Mouse (Mus musculus) liver, embryonic 16.5 days (tissue): ENCODE measurements around the gene Mucl3. TPM values are rescaled to one million over a fixed set of nuclear protein-coding genes. Genes with fewer than 3 reads are reported as not detected.

ENCODE experiments used
- ATAC-seq: fragments of 200-750 bp; cut with Nextera tagmentation; 2 replicates; pipeline ENCODE4 v1.8.0; 2017; ENCODE audit warnings: low read depth, mild to moderate bottlenecking, moderate number of reproducible peaks, moderate library complexity
- H3K27ac ChIP-seq: fragments of 300-500 bp; sonication (generic); 2 replicates; pipeline ENCODE4 v1.5.1; 2014; ENCODE audit warnings: mild to moderate bottlenecking, low read length
- H3K27me3 ChIP-seq: fragments of 300-500 bp; sonication (generic); 2 replicates; pipeline ENCODE4 v1.6.1; 2014; ENCODE audit warnings: low read depth, low read length, mixed read lengths; ENCODE audit not compliant: control insufficient read depth, insufficient read depth
- H3K36me3 ChIP-seq: fragments of 300-500 bp; sonication (generic); 2 replicates; pipeline ENCODE4 v1.6.1; 2014; ENCODE audit warnings: mild to moderate bottlenecking; ENCODE audit not compliant: control insufficient read depth, insufficient read depth
- H3K4me1 ChIP-seq: fragments of 300-500 bp; sonication (generic); 2 replicates; pipeline ENCODE4 v1.6.1; 2014; ENCODE audit warnings: low read depth, low read length, mixed read lengths; ENCODE audit not compliant: control insufficient read depth
- H3K4me2 ChIP-seq: fragments of 300-500 bp; sonication (generic); 2 replicates; pipeline ENCODE4 v1.6.1; 2014; ENCODE audit warnings: low read depth, low read length, mixed read lengths
- H3K4me3 ChIP-seq: fragments of 300-500 bp; sonication (generic); 2 replicates; pipeline ENCODE4 v1.5.1; 2014; ENCODE audit warnings: low read depth, mild to moderate bottlenecking, low read length
- H3K9ac ChIP-seq: fragments of 300-500 bp; sonication (generic); 2 replicates; pipeline ENCODE4 v1.6.1; 2014; ENCODE audit warnings: low read depth, low read length
- H3K9me3 ChIP-seq: fragments of 300-500 bp; sonication (generic); replicated peaks from 2 replicates; pipeline ENCODE4 v1.6.1; 2016; ENCODE audit warnings: low read length; ENCODE audit not compliant: control insufficient read depth
- WGBS: fragments of 180-500 bp; shearing (Covaris S2); extraction: QIAGEN DNeasy Blood & Tissue Kit; methylation state at CpG from one replicate; pipeline ENCODE4 v1.1.7; 2014; ENCODE audit not compliant: insufficient replicate concordance; 5-methylcytosine and 5-hydroxymethylcytosine counted together
- polyA plus RNA-seq: library from polyadenylated mRNA; unstranded; fragments of >200 nt; fragmentation: Nextera tagmentation; extraction: Ambion mirVana; gene quantifications from 2 replicates; pipeline ENCODE4 v1.2.1, GENCODE M21; 2015

Mucl3 gene
- polyA plus RNA-seq, 1 experiment from 2014 or later = not detected

DNA sequence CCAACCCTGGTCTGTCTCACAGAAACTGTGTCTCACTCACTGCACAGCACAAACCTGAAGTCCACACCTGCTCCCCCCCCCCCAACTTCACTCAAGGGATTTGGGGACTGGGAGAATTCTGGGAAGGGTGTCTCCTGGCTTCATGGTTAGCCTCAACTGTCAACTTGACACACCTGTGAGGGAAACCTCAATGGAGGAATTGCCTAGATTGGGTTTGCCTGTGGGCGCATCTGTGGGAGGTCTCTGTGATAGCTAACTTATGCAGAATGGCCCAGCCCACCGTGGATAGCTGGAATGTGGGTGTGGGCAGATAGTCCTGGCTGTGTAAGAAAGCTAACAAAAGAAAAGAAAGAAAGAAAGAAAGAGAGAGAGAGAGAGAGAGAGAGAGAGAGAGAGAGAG lies 42.2 kb downstream of the Mucl3 start, which contains the start of gene Sfta2:
Gene Sfta2, plus strand, starts transcription at position 301 of the 400 bp plus-strand sequence.
- H3K9ac ChIP-seq = no peak within 1 kb of the TSS
- H3K4me2 ChIP-seq = no peak within 1 kb of the TSS
- no peaks in the 10 kb centered on the region for H3K4me1 ChIP-seq
- no peak within 1 kb of the TSS for H3K4me3 ChIP-seq
- 52% methylated on average over 2 of the region's 2 CpGs for WGBS
- H3K9me3 ChIP-seq = no peaks in the 10 kb centered on the region
- H3K27ac ChIP-seq = no peak within 1 kb of the TSS
- H3K36me3 ChIP-seq = no peaks in the 10 kb centered on the region
- ATAC-seq = no peak
- H3K27me3 ChIP-seq = no peaks in the 10 kb centered on the region

DNA sequence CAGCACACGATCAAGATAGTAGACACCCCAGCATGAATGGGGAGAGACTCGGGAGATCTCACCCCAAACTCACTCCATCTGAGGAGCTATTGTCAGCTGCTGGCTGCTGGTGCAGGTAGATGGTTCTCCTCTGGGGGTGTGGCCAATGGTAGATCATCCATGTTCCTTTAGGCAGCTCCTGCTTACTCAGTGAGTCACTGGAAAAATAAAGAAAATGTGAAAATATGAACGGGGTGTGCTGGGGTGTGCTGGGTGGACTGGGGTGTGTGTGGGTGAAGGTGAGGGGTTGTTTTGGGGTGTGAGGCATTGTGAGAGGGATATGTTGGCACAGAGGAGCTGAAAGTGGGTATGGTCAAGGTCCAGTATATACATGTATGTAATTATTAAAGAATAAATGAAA lies 46.1 kb downstream of the Mucl3 start:
- H3K9me3 ChIP-seq = no peaks in the 10 kb centered on the region
- no peak for ATAC-seq
- 73% methylated on average over 3 of the region's 3 CpGs for WGBS
- no peak overlapping the region for H3K4me2 ChIP-seq
- no peaks in the 10 kb centered on the region for H3K4me1 ChIP-seq
- no peaks in the 10 kb centered on the region for H3K36me3 ChIP-seq
- no peak overlapping the region for H3K27ac ChIP-seq
- H3K27me3 ChIP-seq = no peaks in the 10 kb centered on the region
- no peak overlapping the region for H3K4me3 ChIP-seq
- H3K9ac ChIP-seq = no peak overlapping the region

DNA sequence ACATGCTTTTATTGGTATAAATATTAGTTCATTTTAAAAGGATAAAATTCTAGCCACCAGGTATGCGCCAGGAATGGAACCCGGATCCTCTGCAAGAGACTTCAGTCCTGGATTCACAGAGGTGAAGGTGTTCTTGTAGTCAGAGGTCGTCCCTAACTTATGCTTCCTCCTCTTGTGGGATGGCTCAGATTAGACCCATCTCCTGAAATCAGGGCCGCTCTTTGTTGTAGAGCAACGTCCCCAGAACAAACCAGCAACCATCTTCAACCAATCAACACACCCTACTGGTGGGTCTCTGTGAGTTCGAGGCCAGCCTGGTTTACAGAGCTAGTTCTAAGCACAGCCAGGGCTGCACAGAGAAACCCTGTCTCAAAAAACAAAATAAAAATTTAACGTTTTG lies 49.0 kb downstream of the Mucl3 start:
- Histone ChIP-seq H3K27ac (no peak overlapping the region), H3K9me3 (no peaks in the 10 kb centered on the region), H3K9ac (no peak overlapping the region), H3K36me3 (no peaks in the 10 kb centered on the region), H3K4me2 (no peak overlapping the region), H3K4me1 (no peaks in the 10 kb centered on the region), H3K4me3 (no peak overlapping the region), H3K27me3 (no peaks in the 10 kb centered on the region)
- WGBS = 60% methylated on average over 7 of the region's 7 CpGs
- ATAC-seq = no peak

GRCm38 (mm10) chr17:35593786-35594185 lies 49.7 kb downstream of the Mucl3 start:
- no peaks in the 10 kb centered on the region for H3K36me3 ChIP-seq
- H3K4me3 ChIP-seq = no peak overlapping the region
- H3K4me2 ChIP-seq = no peak overlapping the region
- no peak overlapping the region for H3K9ac ChIP-seq
- no peaks in the 10 kb centered on the region for H3K9me3 ChIP-seq
- no peaks in the 10 kb centered on the region for H3K4me1 ChIP-seq
- H3K27ac ChIP-seq = no peak overlapping the region
- no peak for ATAC-seq
- WGBS = 20% methylated on average over 4 of the region's 4 CpGs
- no peaks in the 10 kb centered on the region for H3K27me3 ChIP-seq

DNA sequence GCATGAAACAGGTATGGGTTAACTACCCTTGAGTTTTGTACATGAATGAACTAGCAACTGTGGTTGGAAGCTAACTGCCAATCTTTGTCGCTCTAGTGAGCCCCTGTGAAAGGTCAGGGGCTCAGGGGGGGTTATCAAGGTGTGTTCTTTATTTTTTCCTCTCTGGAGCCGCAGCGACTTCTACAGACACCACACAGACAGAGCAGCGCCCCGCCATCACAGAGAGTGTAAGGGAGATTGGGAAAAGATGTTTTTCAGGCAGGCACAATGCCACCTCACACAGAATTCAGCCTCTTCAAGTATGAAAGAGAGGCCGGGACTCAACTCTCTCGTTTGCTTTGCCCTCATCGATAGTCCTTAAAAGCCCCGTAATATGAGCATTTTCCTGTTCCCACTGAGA lies 51.4 kb downstream of the Mucl3 start:
- no peak for ATAC-seq

DNA sequence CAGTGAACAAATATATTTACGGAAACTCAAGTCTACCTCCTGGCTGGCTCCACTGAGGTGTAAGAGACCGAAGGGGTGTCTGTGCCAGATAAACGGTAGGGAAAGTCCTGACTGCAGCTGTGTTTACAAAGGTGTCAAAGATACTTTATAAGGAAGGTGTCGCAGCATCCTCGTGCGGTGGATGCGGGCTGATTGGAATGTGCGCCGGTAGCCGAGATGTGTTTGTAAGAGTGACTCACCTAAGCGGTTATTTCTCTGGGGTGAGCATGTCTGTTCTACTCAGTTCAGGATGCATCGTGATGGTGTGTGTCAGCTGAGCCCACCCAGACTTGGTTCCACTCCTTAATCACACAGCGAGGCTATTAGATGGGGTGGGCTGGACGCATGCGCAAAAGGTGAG lies 51.8 kb downstream of the Mucl3 start:
- WGBS = 84% methylated on average over 15 of the region's 15 CpGs
- H3K4me2 ChIP-seq = no peak overlapping the region
- H3K4me1 ChIP-seq = no peaks in the 10 kb centered on the region
- H3K4me3 ChIP-seq = no peak overlapping the region
- no peak for ATAC-seq
- H3K27me3 ChIP-seq = no peaks in the 10 kb centered on the region
- H3K9me3 ChIP-seq = no peaks in the 10 kb centered on the region
- H3K9ac ChIP-seq = no peak overlapping the region
- H3K27ac ChIP-seq = no peak overlapping the region
- no peaks in the 10 kb centered on the region for H3K36me3 ChIP-seq

More for the DNA sequence above, 51.4 kb downstream of the Mucl3 start:
- Histone ChIP-seq H3K27me3 (no peaks in the 10 kb centered on the region), H3K4me2 (no peak overlapping the region), H3K36me3 (no peaks in the 10 kb centered on the region), H3K9ac (no peak overlapping the region), H3K9me3 (no peaks in the 10 kb centered on the region), H3K4me1 (no peaks in the 10 kb centered on the region), H3K27ac (no peak overlapping the region), H3K4me3 (no peak overlapping the region)
- 72% methylated on average over 9 of the region's 9 CpGs for WGBS

GRCm38 (mm10) chr17:35591219-35591578 lies 52.3 kb downstream of the Mucl3 start:
- no peak overlapping the region for H3K4me3 ChIP-seq
- no peak overlapping the region for H3K4me2 ChIP-seq
- WGBS = 87% methylated on average over 7 of the region's 7 CpGs
- H3K4me1 ChIP-seq = no peaks in the 10 kb centered on the region
- H3K27me3 ChIP-seq = no peaks in the 10 kb centered on the region
- no peak overlapping the region for H3K27ac ChIP-seq
- no peaks in the 10 kb centered on the region for H3K9me3 ChIP-seq
- H3K9ac ChIP-seq = no peak overlapping the region
- no peaks in the 10 kb centered on the region for H3K36me3 ChIP-seq
- ATAC-seq = no peak

DNA sequence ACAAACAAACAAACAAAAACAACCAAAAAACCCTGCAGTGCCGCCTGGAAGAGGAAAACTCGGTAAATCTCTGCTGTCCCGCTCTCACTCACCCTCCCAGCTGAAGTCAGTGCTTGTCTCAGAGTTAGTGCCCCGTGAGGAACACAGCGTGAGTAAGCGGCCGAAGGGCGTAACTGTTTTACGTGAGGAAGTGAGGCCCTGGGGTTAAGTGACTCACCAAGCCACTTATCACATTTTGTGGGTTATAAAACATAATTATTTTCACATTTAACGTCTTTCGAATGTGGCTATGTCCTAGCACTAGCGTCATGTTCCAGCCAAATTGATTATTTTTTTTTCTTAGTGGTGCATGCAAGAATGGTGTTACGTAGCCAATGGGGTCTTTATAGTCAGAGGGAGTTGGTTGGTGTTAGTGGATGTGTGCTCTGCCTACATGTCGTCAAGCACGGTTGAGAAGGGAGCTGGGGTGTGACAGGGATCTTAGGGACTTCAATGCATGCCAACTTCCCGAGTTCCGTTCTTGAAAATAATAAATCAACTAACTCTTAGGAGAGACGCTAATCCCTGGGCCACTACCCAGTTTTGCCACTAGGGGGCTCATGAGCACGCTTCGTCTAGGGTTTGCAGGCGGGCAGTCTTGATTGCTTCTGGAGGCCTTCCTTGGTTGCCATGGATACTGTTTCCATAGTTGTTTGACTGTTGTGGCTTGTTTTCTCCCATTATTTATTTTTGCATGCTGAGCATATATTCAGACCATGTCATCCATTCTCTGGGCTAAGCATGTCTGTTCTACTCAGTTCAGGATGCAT lies 52.9 kb downstream of the Mucl3 start:
- WGBS = 42% methylated on average over 21 of the region's 21 CpGs
- H3K27ac ChIP-seq = no peak overlapping the region
- no peak overlapping the region for H3K9ac ChIP-seq
- H3K36me3 ChIP-seq = no peaks in the 10 kb centered on the region
- H3K27me3 ChIP-seq = no peaks in the 10 kb centered on the region
- no peaks in the 10 kb centered on the region for H3K9me3 ChIP-seq
- no peak for ATAC-seq
- no peaks in the 10 kb centered on the region for H3K4me1 ChIP-seq
- H3K4me2 ChIP-seq = no peak overlapping the region
- H3K4me3 ChIP-seq = no peak overlapping the region

DNA sequence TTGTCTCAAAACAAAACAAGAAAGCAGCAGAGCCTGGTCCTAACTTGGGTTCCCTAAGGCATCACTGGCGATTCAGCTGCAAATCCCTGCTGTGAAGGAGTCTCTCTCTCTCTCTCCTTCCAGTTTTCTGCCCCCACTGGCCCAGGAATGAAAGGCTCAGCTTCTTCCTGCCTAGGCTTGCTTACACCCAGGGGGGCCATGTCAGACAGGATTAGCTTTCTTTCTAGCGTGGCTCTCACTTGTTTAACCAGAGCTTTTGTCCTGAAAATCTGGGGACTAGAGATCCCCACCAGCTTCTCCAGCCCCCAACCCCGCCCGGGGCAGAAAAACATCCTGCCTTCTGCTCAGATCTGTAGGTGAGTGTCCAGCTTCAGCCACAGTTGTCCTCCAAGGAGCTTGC lies 55.1 kb downstream of the Mucl3 start:
- no peak overlapping the region for H3K27ac ChIP-seq
- no peak for ATAC-seq
- H3K4me3 ChIP-seq = no peak overlapping the region
- no peak overlapping the region for H3K9ac ChIP-seq
- no peak overlapping the region for H3K4me2 ChIP-seq
- WGBS = 40% methylated on average over 4 of the region's 4 CpGs
- no peaks in the 10 kb centered on the region for H3K27me3 ChIP-seq
- H3K4me1 ChIP-seq = no peaks in the 10 kb centered on the region
- no peaks in the 10 kb centered on the region for H3K36me3 ChIP-seq
- H3K9me3 ChIP-seq = no peaks in the 10 kb centered on the region
